Mouse (Mus musculus): ENCODE data around the gene Rufy3.

- TF ChIP-seq GATA1 (IDR thresholded peaks at IDR 0.05; ENCODE audit: low read length) (no peak), TAL1 (IDR thresholded peaks at IDR 0.05; ENCODE audit: low read length) (no peak; the same call in 2 of the 3 replicates)
Observed at GRCm38 (mm10) chr5:88649250-88650173, 84.7 kb downstream of the Rufy3 start.

Data from erythroblast, embryonic 14.5 days (primary cell).